Mouse (Mus musculus): ENCODE measurements around the gene Yju2. TPM values are rescaled to one million over a fixed set of nuclear protein-coding genes. Genes with fewer than 3 reads are reported as not detected.

Yju2 gene
- polyA plus RNA-seq, 1 experiment from 2014 or later: 24.5 TPM

DNA sequence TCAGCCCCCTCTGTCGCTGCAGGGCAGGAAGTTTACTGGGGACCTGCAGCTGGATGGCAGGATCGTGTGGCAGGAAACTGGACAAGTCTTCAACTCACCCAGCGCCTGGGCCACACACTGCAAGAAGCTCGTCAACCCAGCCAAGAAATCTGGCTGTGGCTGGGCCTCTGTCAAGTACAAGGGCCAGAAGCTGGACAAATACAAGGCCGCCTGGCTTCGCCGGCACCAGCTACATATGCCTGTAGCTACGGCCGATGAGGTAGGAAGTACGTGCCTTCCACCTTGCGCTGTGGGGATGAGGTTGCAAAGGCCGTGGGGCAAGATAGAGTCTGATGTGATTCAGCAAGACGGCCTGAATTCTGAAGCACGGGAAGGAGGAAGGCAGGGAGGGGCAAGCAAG, 51.4 kb downstream of the Yju2 start:
- 67% methylated on average over 14 of the region's 14 CpGs for WGBS
- peaks cover 27% of the 10 kb centered on the region for H3K36me3 ChIP-seq (replicated peaks)
- H3K4me2 ChIP-seq: peak overlapping the region; percentile 96
- no peaks in the 10 kb centered on the region for H3K27me3 ChIP-seq (replicated peaks)
- H3K9me3 ChIP-seq: no peaks in the 10 kb centered on the region
- peak overlapping the region; percentile 71 for H3K4me3 ChIP-seq
- H3K4me1 ChIP-seq: peaks cover 33% of the 10 kb centered on the region
- peak overlapping the region; percentile 84 for H3K9ac ChIP-seq
- ATAC-seq (replicated peaks): no peak
- peak overlapping the region; percentile 97; the same call in 1 of the 2 replicates for H3K27ac ChIP-seq

DNA sequence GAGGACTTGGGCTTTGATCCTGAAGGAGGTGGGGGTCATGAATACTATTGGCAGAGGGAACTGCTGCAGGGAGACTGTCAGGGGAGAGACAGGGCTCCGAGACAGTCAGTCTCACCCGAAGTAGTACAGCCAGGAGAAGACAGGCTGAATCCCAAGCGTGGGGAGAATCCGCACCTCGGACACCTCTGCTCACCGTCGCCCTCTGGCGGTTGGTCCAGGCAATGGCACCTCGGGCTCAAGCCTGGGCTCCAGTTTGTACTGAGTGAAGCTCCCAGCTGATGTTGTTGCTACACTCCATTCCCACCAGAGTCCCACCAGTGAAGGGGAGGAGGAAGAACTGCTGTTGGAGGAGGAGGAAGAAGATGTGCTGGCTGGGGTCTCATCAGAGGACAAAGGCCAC, 51.8 kb downstream of the Yju2 start:
- Histone ChIP-seq H3K9me3 (no peaks in the 10 kb centered on the region), H3K4me2 (peak overlapping the region; percentile 96), H3K27me3 (replicated peaks) (no peaks in the 10 kb centered on the region), H3K4me1 (peaks cover 33% of the 10 kb centered on the region), H3K4me3 (peak overlapping the region; percentile 71), H3K9ac (peak overlapping the region; percentile 84), H3K36me3 (replicated peaks) (peaks cover 29% of the 10 kb centered on the region), H3K27ac (no peak overlapping the region)
- ATAC-seq (replicated peaks): no peak
- WGBS: 4% methylated on average over 9 of the region's 9 CpGs

GRCm38 (mm10) chr17:56011441-56011840, 52.5 kb downstream of the Yju2 start:
- Histone ChIP-seq H3K4me3 (no peak overlapping the region), H3K9me3 (no peaks in the 10 kb centered on the region), H3K4me2 (peak overlapping the region; percentile 96; the same call in 1 of the 2 replicates), H3K27me3 (replicated peaks) (no peaks in the 10 kb centered on the region), H3K9ac (0 out of 2 replicates have a peak overlapping the region, but pooled peaks have one; percentile 2), H3K36me3 (replicated peaks) (peaks cover 37% of the 10 kb centered on the region), H3K27ac (no peak overlapping the region), H3K4me1 (peaks cover 33% of the 10 kb centered on the region)
- WGBS: 83% methylated on average over 7 of the region's 7 CpGs
- ATAC-seq (replicated peaks): no peak

DNA sequence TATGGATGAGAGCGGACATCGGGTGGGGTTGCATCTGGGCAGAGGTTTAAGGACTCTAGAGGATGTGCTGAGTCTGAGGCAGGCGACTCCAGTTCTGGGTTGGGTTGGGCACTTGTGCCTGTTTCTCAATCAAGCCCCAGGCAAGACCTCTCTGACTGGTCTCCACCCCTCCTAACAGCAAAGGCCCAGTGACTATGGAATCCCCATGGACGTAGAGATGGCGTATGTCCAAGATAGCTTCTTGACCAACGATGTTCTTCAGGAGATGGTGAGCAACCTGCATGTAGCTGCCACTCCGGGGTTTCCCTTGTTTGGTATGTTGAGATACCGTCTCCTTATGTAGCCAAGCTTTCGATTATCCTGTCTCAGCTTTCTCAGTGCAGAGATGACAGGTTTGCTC, 56.4 kb downstream of the Yju2 start:
- WGBS: 95% methylated on average over 9 of the region's 9 CpGs
- Histone ChIP-seq H3K27me3 (replicated peaks) (no peaks in the 10 kb centered on the region), H3K4me2 (no peak overlapping the region), H3K36me3 (replicated peaks) (peaks cover 52% of the 10 kb centered on the region), H3K9me3 (no peaks in the 10 kb centered on the region), H3K4me1 (peaks cover 21% of the 10 kb centered on the region), H3K4me3 (no peak overlapping the region), H3K27ac (no peak overlapping the region), H3K9ac (no peak overlapping the region; the same call in 1 of the 2 replicates)
- ATAC-seq (replicated peaks): no peak

DNA sequence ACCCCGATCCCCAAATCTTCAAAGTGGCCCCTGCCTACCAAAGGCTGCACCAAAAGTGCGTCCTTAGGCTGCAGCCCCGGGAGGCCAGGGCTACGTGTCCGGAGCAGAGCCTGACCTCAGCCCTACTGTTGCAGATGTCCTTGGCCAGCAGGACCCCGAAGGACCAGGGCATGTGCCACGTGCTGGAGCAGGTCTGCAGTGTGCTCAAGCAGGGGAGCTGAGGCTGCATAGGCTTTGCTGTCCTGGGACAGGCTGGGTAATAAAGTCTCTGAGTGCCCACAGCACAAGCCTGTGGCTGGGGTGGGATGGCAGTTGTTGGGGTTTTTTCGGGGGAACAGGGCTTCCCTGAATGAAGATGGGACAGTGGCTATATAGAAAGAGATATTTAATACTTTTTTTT, 57.5 kb downstream of the Yju2 start:
- H3K36me3 ChIP-seq (replicated peaks): peaks cover 52% of the 10 kb centered on the region
- H3K27me3 ChIP-seq (replicated peaks): no peaks in the 10 kb centered on the region
- no peaks in the 10 kb centered on the region for H3K9me3 ChIP-seq
- no peak overlapping the region for H3K4me3 ChIP-seq
- no peak overlapping the region for H3K4me2 ChIP-seq
- WGBS: 89% methylated on average over 8 of the region's 8 CpGs
- H3K4me1 ChIP-seq: peaks cover 12% of the 10 kb centered on the region
- no peak overlapping the region for H3K27ac ChIP-seq
- no peak for ATAC-seq (replicated peaks)
- no peak overlapping the region for H3K9ac ChIP-seq

DNA sequence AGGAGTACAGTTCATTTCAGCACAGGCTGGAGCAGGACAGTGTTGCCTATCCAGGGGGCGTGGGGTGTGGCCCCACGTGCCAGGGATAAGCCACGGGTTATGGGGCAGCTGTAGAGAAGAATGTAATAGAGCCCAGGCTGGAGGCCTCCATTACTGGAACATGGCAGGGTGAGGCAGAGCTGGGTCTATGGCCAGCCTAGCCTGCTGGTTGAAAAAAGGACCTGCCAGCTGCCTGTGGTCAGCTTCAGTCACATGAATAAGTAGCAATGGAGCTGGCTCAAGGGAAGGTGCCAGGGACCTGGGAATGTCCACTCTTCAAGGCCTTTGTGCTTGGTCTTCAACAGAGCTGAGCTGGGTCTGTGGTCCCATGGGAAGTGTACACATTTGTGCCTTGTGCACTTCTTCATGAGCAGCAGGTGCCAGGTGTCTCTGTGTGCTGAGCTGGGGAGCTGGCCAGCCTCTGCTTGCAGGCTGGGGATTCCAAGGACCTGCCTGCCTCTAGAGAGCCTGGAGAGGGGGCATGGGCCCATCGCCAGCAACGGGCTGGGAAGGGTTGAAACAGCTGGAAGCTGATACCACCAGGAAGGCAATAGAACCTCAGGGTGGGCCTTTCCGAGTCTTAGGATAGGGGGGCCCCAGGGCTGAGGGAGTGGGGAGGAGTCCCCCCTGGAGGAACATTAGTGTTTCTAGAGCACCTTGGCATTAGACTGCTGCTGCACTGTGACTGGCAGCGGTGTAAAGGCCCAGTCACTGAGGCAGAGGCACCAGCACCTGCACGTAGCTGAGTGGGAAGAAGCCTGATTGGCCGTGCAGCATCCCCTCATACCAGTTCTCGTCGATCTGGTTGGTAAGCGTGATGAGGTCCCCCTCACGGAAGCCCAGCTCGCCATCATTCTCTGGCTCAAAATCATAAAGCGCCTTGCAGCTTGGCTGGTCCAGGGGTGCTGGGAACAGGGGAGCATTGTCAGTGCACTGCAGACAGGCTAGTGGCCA, 58.2 kb downstream of the Yju2 start:
- Histone ChIP-seq H3K4me1 (peaks cover 9% of the 10 kb centered on the region), H3K27ac (peak overlapping the region; percentile 51), H3K4me3 (no peak overlapping the region), H3K36me3 (replicated peaks) (peaks cover 47% of the 10 kb centered on the region), H3K9ac (no peak overlapping the region), H3K27me3 (replicated peaks) (no peaks in the 10 kb centered on the region), H3K4me2 (no peak overlapping the region), H3K9me3 (no peaks in the 10 kb centered on the region)
- no peak for ATAC-seq (replicated peaks)
- 84% methylated on average over 15 of the region's 15 CpGs for WGBS

GRCm38 (mm10) chr17:56017848-56018247, 58.9 kb downstream of the Yju2 start:
- Histone ChIP-seq H3K4me1 (peaks cover 9% of the 10 kb centered on the region; the same call in 1 of the 2 replicates), H3K9me3 (no peaks in the 10 kb centered on the region), H3K27ac (peak overlapping the region; percentile 51), H3K9ac (no peak overlapping the region), H3K4me2 (no peak overlapping the region), H3K4me3 (no peak overlapping the region), H3K36me3 (replicated peaks) (peaks cover 42% of the 10 kb centered on the region; the same call in 1 of the 2 replicates), H3K27me3 (replicated peaks) (no peaks in the 10 kb centered on the region)
- peak; percentile 1 for ATAC-seq (replicated peaks)
- 90% methylated on average over 7 of the region's 7 CpGs for WGBS

Other genes with a start within 250 kb of the Yju2 start
- 7.7 and 7.9 TPM in 2 replicates for gene Pot1b, start 246.5 kb upstream of the Yju2 start, polyA plus RNA-seq (2015; fragmentation: Nextera tagmentation; extraction: Ambion mirVana)
- 0.12 and 0.15 TPM in 2 replicates for gene Adgre4, start 209.1 kb upstream of the Yju2 start, polyA plus RNA-seq (2015; fragmentation: Nextera tagmentation; extraction: Ambion mirVana)
- 12.0 and 15.3 TPM in 2 replicates for gene Zfp119a, start 80.2 kb upstream of the Yju2 start, polyA plus RNA-seq (2015; fragmentation: Nextera tagmentation; extraction: Ambion mirVana)
- gene Zfp959, start 67.0 kb upstream of the Yju2 start, polyA plus RNA-seq (2015; fragmentation: Nextera tagmentation; extraction: Ambion mirVana): 15.7 and 16.1 TPM in 2 replicates
- gene Zfp119b, start 9.6 kb upstream of the Yju2 start, polyA plus RNA-seq (2015; fragmentation: Nextera tagmentation; extraction: Ambion mirVana): 9.6 and 10.2 TPM in 2 replicates
- gene Ebi3, start 6.5 kb upstream of the Yju2 start, polyA plus RNA-seq (2015; fragmentation: Nextera tagmentation; extraction: Ambion mirVana): 7.4 and 8.3 TPM in 2 replicates
- 209 and 217 TPM in 2 replicates for gene Shd, start 11.4 kb downstream of the Yju2 start, polyA plus RNA-seq (2015; fragmentation: Nextera tagmentation; extraction: Ambion mirVana)
- 203 and 208 TPM in 2 replicates for gene Fsd1, start 27.4 kb downstream of the Yju2 start, polyA plus RNA-seq (2015; fragmentation: Nextera tagmentation; extraction: Ambion mirVana)
- 5.8 and 6.0 TPM in 2 replicates for gene Stap2, start 46.5 kb downstream of the Yju2 start, polyA plus RNA-seq (2015; fragmentation: Nextera tagmentation; extraction: Ambion mirVana)
- 152 and 167 TPM in 2 replicates for gene Mpnd, start 46.6 kb downstream of the Yju2 start, polyA plus RNA-seq (2015; fragmentation: Nextera tagmentation; extraction: Ambion mirVana)
- gene Sh3gl1, start 77.5 kb downstream of the Yju2 start, polyA plus RNA-seq (2015; fragmentation: Nextera tagmentation; extraction: Ambion mirVana): 117 and 119 TPM in 2 replicates
- gene Chaf1a, start 81.3 kb downstream of the Yju2 start, polyA plus RNA-seq (2015; fragmentation: Nextera tagmentation; extraction: Ambion mirVana): 5.0 and 5.5 TPM in 2 replicates
- 80.2 and 85.2 TPM in 2 replicates for gene Ubxn6, start 115.9 kb downstream of the Yju2 start, polyA plus RNA-seq (2015; fragmentation: Nextera tagmentation; extraction: Ambion mirVana)
- 162 and 164 TPM in 2 replicates for gene Hdgfl2, start 120.5 kb downstream of the Yju2 start, polyA plus RNA-seq (2015; fragmentation: Nextera tagmentation; extraction: Ambion mirVana)
- gene Plin4, start 150.7 kb downstream of the Yju2 start, polyA plus RNA-seq (2015; fragmentation: Nextera tagmentation; extraction: Ambion mirVana): 0.13 and 0.15 TPM in 2 replicates
- 1.9 and 2.1 TPM in 2 replicates for gene Plin5, start 158.5 kb downstream of the Yju2 start, polyA plus RNA-seq (2015; fragmentation: Nextera tagmentation; extraction: Ambion mirVana)
- gene Lrg1, start 162.9 kb downstream of the Yju2 start, polyA plus RNA-seq (2015; fragmentation: Nextera tagmentation; extraction: Ambion mirVana): 0.12 and 0.28 TPM in 2 replicates
- 19.0 and 21.4 TPM in 2 replicates for gene Sema6b, start 181.2 kb downstream of the Yju2 start, polyA plus RNA-seq (2015; fragmentation: Nextera tagmentation; extraction: Ambion mirVana)
- gene Tnfaip8l1, start 203.4 kb downstream of the Yju2 start, polyA plus RNA-seq (2015; fragmentation: Nextera tagmentation; extraction: Ambion mirVana): 11.1 and 12.7 TPM in 2 replicates
- gene Mydgf, start 224.8 kb downstream of the Yju2 start, polyA plus RNA-seq (2015; fragmentation: Nextera tagmentation; extraction: Ambion mirVana): 74.9 and 76.4 TPM in 2 replicates